Mouse (Mus musculus) liver, embryonic 15.5 days (tissue): Measurements from ENCODE around the gene Gamt. TPM values are rescaled to one million over a fixed set of nuclear protein-coding genes. Genes with fewer than 3 reads are reported as not detected.

Source experiments
- ATAC-seq: fragments of 200-750 bp; cut with Nextera tagmentation; 2 replicates; pipeline ENCODE4 v1.8.0; 2017; ENCODE audit warnings: moderate number of reproducible peaks, mild to moderate bottlenecking, moderate library complexity; ENCODE audit not compliant: insufficient read depth
- H3K27ac ChIP-seq: fragments of 300-500 bp; sonication (generic); replicated peaks from 2 replicates; pipeline ENCODE4 v1.5.1; 2015; ENCODE audit warnings: mild to moderate bottlenecking, inconsistent platforms
- H3K27me3 ChIP-seq: fragments of 300-500 bp; sonication (generic); 2 replicates; pipeline ENCODE4 v1.6.1; 2015; ENCODE audit warnings: mild to moderate bottlenecking, inconsistent platforms
- H3K36me3 ChIP-seq: fragments of 300-500 bp; sonication (generic); replicated peaks from 2 replicates; pipeline ENCODE4 v1.6.1; 2015; ENCODE audit warnings: moderate library complexity, mild to moderate bottlenecking, inconsistent platforms
- H3K4me1 ChIP-seq: fragments of 300-500 bp; sonication (generic); replicated peaks from 2 replicates; pipeline ENCODE4 v1.6.1; 2015; ENCODE audit warnings: inconsistent platforms
- H3K4me2 ChIP-seq: fragments of 300-500 bp; sonication (generic); 2 replicates; pipeline ENCODE4 v1.6.1; 2015; ENCODE audit warnings: moderate library complexity, mild to moderate bottlenecking, inconsistent platforms
- H3K4me3 ChIP-seq: fragments of 300-500 bp; sonication (generic); replicated peaks from 2 replicates; pipeline ENCODE4 v1.5.1; 2015; ENCODE audit warnings: mild to moderate bottlenecking, inconsistent platforms
- H3K9ac ChIP-seq: fragments of 300-500 bp; sonication (generic); 2 replicates; pipeline ENCODE4 v1.6.1; 2015; ENCODE audit warnings: moderate library complexity, mild to moderate bottlenecking, inconsistent platforms
- H3K9me3 ChIP-seq: fragments of 300-500 bp; sonication (generic); replicated peaks from 2 replicates; pipeline ENCODE4 v1.6.1; 2016; ENCODE audit warnings: inconsistent platforms
- WGBS: fragments of 180-500 bp; shearing (Covaris S2); methylation state at CpG from one replicate; pipeline ENCODE4 v1.1.7; 2015; ENCODE audit warnings: mixed read lengths; ENCODE audit not compliant: insufficient replicate concordance; 5-methylcytosine and 5-hydroxymethylcytosine counted together
- polyA plus RNA-seq: library from polyadenylated mRNA; unstranded; fragments of >200 nt; fragmentation: Nextera tagmentation; extraction: Ambion mirVana; gene quantifications from 2 replicates; pipeline ENCODE4 v1.2.1, GENCODE M21; 2015

Gamt gene
- polyA plus RNA-seq, 1 experiment from 2014 or later: 112 TPM

GRCm38 (mm10) chr10:80245600-80245999 lies 15.2 kb downstream of the Gamt start:
- Histone ChIP-seq H3K4me2 (0 out of 2 replicates have a peak overlapping the region, but pooled peaks have one; percentile 8), H3K27me3 (no peaks in the 10 kb centered on the region), H3K4me1 (peaks cover 40% of the 10 kb centered on the region), H3K9ac (peak overlapping the region; percentile 15; the same call in 1 of the 2 replicates), H3K9me3 (no peaks in the 10 kb centered on the region), H3K36me3 (peaks cover 42% of the 10 kb centered on the region), H3K4me3 (no peak overlapping the region), H3K27ac (0 out of 2 replicates have a peak overlapping the region, but pooled peaks have one; percentile 34)
- ATAC-seq: no peak
- WGBS: 3% methylated on average over 4 of the region's 4 CpGs

- Histone ChIP-seq H3K27me3 (no peaks in the 10 kb centered on the region), H3K4me2 (no peak overlapping the region), H3K36me3 (peaks cover 50% of the 10 kb centered on the region), H3K4me1 (peaks cover 33% of the 10 kb centered on the region), H3K9me3 (no peaks in the 10 kb centered on the region), H3K27ac (no peak overlapping the region), H3K4me3 (no peak overlapping the region), H3K9ac (peak overlapping the region; percentile 15; the same call in 1 of the 2 replicates)
- 44% methylated on average over 5 of the region's 5 CpGs for WGBS
- ATAC-seq: no peak
These were observed 15.9 kb downstream of the Gamt start for GRCm38 (mm10) chr10:80244791-80245399.

GRCm38 (mm10) chr10:80242607-80243006 lies 18.2 kb downstream of the Gamt start:
- Histone ChIP-seq H3K4me3 (no peak overlapping the region), H3K27ac (no peak overlapping the region), H3K4me1 (peaks cover 18% of the 10 kb centered on the region), H3K4me2 (no peak overlapping the region), H3K27me3 (no peaks in the 10 kb centered on the region), H3K9me3 (no peaks in the 10 kb centered on the region), H3K9ac (no peak overlapping the region), H3K36me3 (peaks cover 72% of the 10 kb centered on the region)
- ATAC-seq: no peak
- 66% methylated on average over 3 of the region's 3 CpGs for WGBS

- WGBS: 57% methylated on average over 9 of the region's 9 CpGs
- Histone ChIP-seq H3K27me3 (no peaks in the 10 kb centered on the region), H3K4me2 (no peak overlapping the region), H3K4me3 (no peak overlapping the region), H3K36me3 (peaks cover 78% of the 10 kb centered on the region), H3K9ac (no peak overlapping the region), H3K27ac (no peak overlapping the region), H3K4me1 (peaks cover 16% of the 10 kb centered on the region), H3K9me3 (no peaks in the 10 kb centered on the region)
- no peak for ATAC-seq
These were observed 18.7 kb downstream of the Gamt start for GRCm38 (mm10) chr10:80242088-80242487.

- ATAC-seq: no peak
- no peak overlapping the region for H3K9ac ChIP-seq
- 77% methylated on average over 6 of the region's 6 CpGs for WGBS
- H3K4me3 ChIP-seq: no peak overlapping the region
- no peak overlapping the region for H3K27ac ChIP-seq
- no peak overlapping the region for H3K4me2 ChIP-seq
- H3K36me3 ChIP-seq: peaks cover 99% of the 10 kb centered on the region
- H3K4me1 ChIP-seq: 0 out of 2 replicates have a peak, but pooled peaks cover 5% of the 10 kb centered on the region
- no peaks in the 10 kb centered on the region for H3K27me3 ChIP-seq
- H3K9me3 ChIP-seq: no peaks in the 10 kb centered on the region
These were observed 21.0 kb downstream of the Gamt start for GRCm38 (mm10) chr10:80239791-80240190.

DNA sequence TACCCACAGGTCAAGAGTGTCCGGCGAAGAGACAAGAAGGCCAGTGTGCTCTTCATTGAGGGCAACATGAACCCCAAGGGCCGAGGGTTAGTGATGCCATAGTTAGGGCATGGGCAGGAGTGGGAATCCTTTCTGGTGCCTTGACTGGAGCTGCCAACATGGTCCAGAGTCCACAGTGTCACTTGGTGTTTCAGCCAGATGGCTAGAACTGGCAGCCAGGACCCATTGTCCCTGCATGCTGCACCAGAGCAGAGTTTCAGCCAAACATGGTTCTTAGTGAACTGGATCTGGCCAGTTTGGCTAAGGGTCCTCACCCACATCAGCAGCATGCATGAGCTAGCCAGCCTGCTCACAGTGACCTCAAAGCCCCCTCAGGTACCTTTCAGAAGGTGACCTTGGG lies 22.5 kb downstream of the Gamt start:
- no peak for ATAC-seq
- H3K27ac ChIP-seq: no peak overlapping the region
- no peaks in the 10 kb centered on the region for H3K9me3 ChIP-seq
- no peak overlapping the region for H3K9ac ChIP-seq
- no peak overlapping the region for H3K4me2 ChIP-seq
- H3K4me3 ChIP-seq: no peak overlapping the region
- 80% methylated on average over 3 of the region's 3 CpGs for WGBS
- 0 out of 2 replicates have a peak, but pooled peaks cover 5% of the 10 kb centered on the region for H3K4me1 ChIP-seq
- H3K27me3 ChIP-seq: no peaks in the 10 kb centered on the region
- H3K36me3 ChIP-seq: peaks cover 99% of the 10 kb centered on the region

DNA sequence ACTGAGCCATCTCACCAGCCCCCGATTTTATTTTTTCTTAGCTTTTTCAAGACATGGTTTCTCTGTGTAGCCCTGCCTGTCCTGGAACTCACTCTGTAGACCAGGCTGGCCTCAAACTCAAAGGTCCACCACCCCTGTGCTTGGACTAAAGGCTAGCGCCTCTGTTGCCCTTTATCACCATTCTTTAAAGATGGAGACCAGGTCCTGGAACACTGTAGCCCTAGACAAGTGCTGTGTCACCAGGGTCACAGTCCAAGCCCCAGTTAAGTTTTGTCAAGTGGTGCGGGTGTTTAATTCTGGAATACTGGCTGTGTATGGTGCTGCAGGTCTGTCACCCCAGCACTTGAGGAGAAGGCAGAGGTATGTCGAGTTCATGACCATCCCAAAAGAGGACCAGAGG lies 23.8 kb downstream of the Gamt start:
- H3K4me2 ChIP-seq: no peak overlapping the region
- 67% methylated on average over 4 of the region's 4 CpGs for WGBS
- H3K36me3 ChIP-seq: peaks cover 99% of the 10 kb centered on the region
- no peaks in the 10 kb centered on the region for H3K27me3 ChIP-seq
- H3K27ac ChIP-seq: no peak overlapping the region
- ATAC-seq: no peak
- no peak overlapping the region for H3K4me3 ChIP-seq
- no peak overlapping the region for H3K9ac ChIP-seq
- H3K9me3 ChIP-seq: no peaks in the 10 kb centered on the region
- no peaks in the 10 kb centered on the region for H3K4me1 ChIP-seq

- Histone ChIP-seq H3K36me3 (peaks cover 99% of the 10 kb centered on the region), H3K4me1 (no peaks in the 10 kb centered on the region), H3K4me3 (no peak overlapping the region), H3K27me3 (no peaks in the 10 kb centered on the region), H3K4me2 (no peak overlapping the region), H3K9ac (no peak overlapping the region), H3K9me3 (no peaks in the 10 kb centered on the region), H3K27ac (no peak overlapping the region)
- no peak for ATAC-seq
- 85% methylated on average over 13 of the region's 13 CpGs for WGBS
These were observed 24.5 kb downstream of the Gamt start for GRCm38 (mm10) chr10:80236145-80236825.

- Histone ChIP-seq H3K27ac (0 out of 2 replicates have a peak overlapping the region, but pooled peaks have one; percentile 21), H3K9ac (0 out of 2 replicates have a peak overlapping the region, but pooled peaks have one; percentile 84)
These were observed 32.7 kb downstream of the Gamt start for GRCm38 (mm10) chr10:80227877-80228775.

DNA sequence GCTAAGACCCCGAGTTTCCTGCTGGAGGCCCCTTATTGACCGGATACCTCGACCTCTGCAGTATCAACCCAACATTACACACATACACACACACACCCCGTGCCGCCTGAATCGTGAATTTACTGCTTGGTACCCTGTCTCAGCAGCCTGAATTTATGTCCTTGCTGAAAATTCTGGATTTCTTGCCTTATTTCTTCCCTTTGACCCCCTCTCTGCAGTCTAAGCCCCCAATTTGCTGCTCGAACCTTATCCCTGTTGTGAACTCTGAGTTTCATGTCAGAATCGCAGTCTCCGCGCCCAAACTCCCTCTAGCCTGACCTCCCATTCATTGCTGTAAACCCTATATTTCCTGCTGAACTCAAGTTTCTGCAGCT lies 33.7 kb downstream of the Gamt start:
- Histone ChIP-seq H3K27ac (peak overlapping the region; percentile 91), H3K4me1 (peaks cover 30% of the 10 kb centered on the region), H3K4me3 (peak overlapping the region; percentile 83), H3K9me3 (no peaks in the 10 kb centered on the region), H3K36me3 (peaks cover 40% of the 10 kb centered on the region), H3K27me3 (peaks cover 12% of the 10 kb centered on the region), H3K9ac (peak overlapping the region; percentile 84), H3K4me2 (peak overlapping the region; percentile 99)
- 6% methylated on average over 10 of the region's 10 CpGs for WGBS
- ATAC-seq: no peak

More at GRCm38 (mm10) chr10:80227877-80228775, 32.7 kb downstream of the Gamt start:
- Histone ChIP-seq H3K27me3 (peaks cover 12% of the 10 kb centered on the region), H3K4me2 (peak overlapping the region; percentile 99), H3K4me1 (peaks cover 30% of the 10 kb centered on the region), H3K4me3 (peak overlapping the region; percentile 83), H3K9me3 (no peaks in the 10 kb centered on the region), H3K36me3 (peaks cover 50% of the 10 kb centered on the region)
- WGBS: 75% methylated on average over 15 of the region's 15 CpGs
- ATAC-seq: no peak
